Mouse (Mus musculus): ENCODE measurements at regions not wholly inside any gene's neighbourhood (a gene's known extent, or its start where the extent isn't known, plus 50 kb on each side); places are given as distances from the start of the nearest gene placed in this dataset.
"Not testable (repeated sequence)": the region's sequence is repeated elsewhere in the genome, so short reads cannot be mapped to it uniquely, and the experiment has no call there.

- no peak for DNase-seq
Measured at GRCm38 (mm10) chr4:153616938-153617337, 134.3 kb upstream of the Ajap1 start.

- DNase-seq, result no peak
Measured at GRCm38 (mm10) chr4:153620871-153621270, 138.3 kb upstream of the Ajap1 start.

- no peak for DNase-seq
Measured at GRCm38 (mm10) chr4:153631161-153631560, 148.6 kb upstream of the Ajap1 start.

- DNase-seq, result no peak
Measured at GRCm38 (mm10) chr4:153632056-153632455, 149.4 kb upstream of the Ajap1 start.

- no peak for DNase-seq
Measured at GRCm38 (mm10) chr4:153632551-153632950, 149.9 kb upstream of the Ajap1 start.

GRCm38 (mm10) chr4:153633260-153633659 is 150.6 kb upstream of the Ajap1 start:
- DNase-seq, result peak; percentile 26

- DNase-seq, result no peak
Measured at GRCm38 (mm10) chr4:153634221-153634881, 151.7 kb upstream of the Ajap1 start.

- no peak for DNase-seq
Measured at GRCm38 (mm10) chr4:153637989-153638388, 155.4 kb upstream of the Ajap1 start.

- DNase-seq, result no peak
Measured at GRCm38 (mm10) chr4:153651849-153652248, 169.2 kb upstream of the Ajap1 start.

- peak; percentile 20 for DNase-seq
Measured at GRCm38 (mm10) chr4:153652841-153653240, 170.2 kb upstream of the Ajap1 start.

- DNase-seq, result no peak
Measured at GRCm38 (mm10) chr4:153662731-153663130, 180.1 kb upstream of the Ajap1 start.

GRCm38 (mm10) chr4:153666626-153667236 is 184.1 kb upstream of the Ajap1 start:
- not testable (repeated sequence) for DNase-seq

- no peak for DNase-seq
Measured at GRCm38 (mm10) chr4:153669070-153669469, 186.5 kb upstream of the Ajap1 start.

- no peak for DNase-seq
Measured at GRCm38 (mm10) chr4:153670216-153670615, 187.6 kb upstream of the Ajap1 start.

- no peak for DNase-seq
Measured at GRCm38 (mm10) chr4:153675431-153675830, 192.8 kb upstream of the Ajap1 start.

GRCm38 (mm10) chr4:153679151-153679550 is 196.5 kb upstream of the Ajap1 start:
- peak; percentile 38 for DNase-seq

- DNase-seq, result no peak
Measured at GRCm38 (mm10) chr4:153688441-153688840, 205.8 kb upstream of the Ajap1 start.

GRCm38 (mm10) chr4:153693881-153694280 is 211.3 kb upstream of the Ajap1 start:
- DNase-seq, result no peak

GRCm38 (mm10) chr4:153696426-153697040 is 213.9 kb upstream of the Ajap1 start:
- no peak for DNase-seq

GRCm38 (mm10) chr4:153707218-153707617 is 224.6 kb upstream of the Ajap1 start:
- no peak for DNase-seq

- no peak for DNase-seq
Measured at GRCm38 (mm10) chr4:153714995-153715645, 232.5 kb upstream of the Ajap1 start.

- no peak for DNase-seq
Measured at GRCm38 (mm10) chr4:153717273-153717672, 234.7 kb upstream of the Ajap1 start.

- DNase-seq, result no peak
Measured at GRCm38 (mm10) chr4:153724045-153724444, 233.0 kb upstream of the A430005L14Rik start.

- DNase-seq, result no peak
Measured at GRCm38 (mm10) chr4:153727273-153727672, 229.8 kb upstream of the A430005L14Rik start.

Measured in right cerebral cortex, postnatal 4 days (tissue).